13 mouse cellular contexts compared by ENCODE assay signal in the genomic region with DNA sequence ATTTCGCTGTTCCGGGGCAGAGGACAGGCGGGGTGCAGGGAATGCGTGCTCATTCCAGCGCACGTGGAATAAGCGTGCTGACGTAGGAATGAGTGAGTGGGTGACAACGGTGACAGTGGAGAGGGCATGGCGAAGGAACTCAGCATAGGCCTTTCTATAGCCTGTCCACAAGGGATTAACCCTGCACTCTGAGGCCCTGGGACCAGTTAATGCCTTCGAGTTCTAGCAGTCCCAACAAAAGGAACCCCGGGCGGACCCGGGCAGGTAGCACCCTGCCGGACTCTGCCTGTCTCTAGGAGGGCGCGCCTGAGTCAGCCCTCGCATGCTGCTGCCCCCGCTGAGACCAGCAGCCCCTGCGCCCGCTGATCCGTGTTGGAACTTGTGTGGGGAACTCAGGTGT. TPM values are rescaled to one million over a fixed set of nuclear protein-coding genes. Genes with fewer than 3 reads are reported as not detected.
DNase-seq lines count a peak whose midpoint lies in the region; ATAC-seq and TF ChIP-seq lines count a peak whose summit lies in the region.
"Had no signal": no experiment of that assay in that cellular context is flagged by ENCODE, and none has a peak within 500 bp of the region (broad histone marks: within the 10 kb centered on the region; RNA-seq: fewer than 3 reads in every experiment).

No protein-coding gene starts in this region.

- TF ChIP-seq CTCF in heart, postnatal 0 days (IDR thresholded peaks at IDR 0.05; ENCODE audit: low read depth): no peak
- no peak for TF ChIP-seq CTCF in midbrain, postnatal 0 days (IDR thresholded peaks at IDR 0.05)

- H3K36me3 ChIP-seq in heart, postnatal 0 days (replicated peaks; ENCODE audit: control insufficient read depth, insufficient read depth, low read length): no peaks in the 10 kb centered on the region
- H3K36me3 ChIP-seq in midbrain, embryonic 11.5 days (ENCODE audit: control insufficient read depth, insufficient read depth, low read length): no peaks in the 10 kb centered on the region
- no peaks in the 10 kb centered on the region for H3K36me3 ChIP-seq in midbrain, postnatal 0 days (ENCODE audit: insufficient read depth, low read length)

- TF ChIP-seq EP300 in heart, postnatal 0 days (IDR thresholded peaks at IDR 0.05; ENCODE audit: low read depth): no peak

- no peak overlapping the region for H3K4me3 ChIP-seq in heart, postnatal 0 days (ENCODE audit: low read depth, low read length)
- no peak overlapping the region for H3K4me3 ChIP-seq in midbrain, embryonic 11.5 days (ENCODE audit: low read depth, low read length)
- H3K4me3 ChIP-seq in midbrain, postnatal 0 days (ENCODE audit: low read depth, low read length): no peak overlapping the region
- H3K4me3 ChIP-seq: layer of hippocampus, adult 2 months had no signal

- H3K9me3 ChIP-seq in heart, postnatal 0 days (replicated peaks; ENCODE audit: control insufficient read depth, low read length): 0 out of 2 replicates have a peak, but pooled peaks cover 4% of the 10 kb centered on the region
- H3K9me3 ChIP-seq in midbrain, embryonic 11.5 days (ENCODE audit: control insufficient read depth, low read length): no peaks in the 10 kb centered on the region; the same call in 1 of the 2 replicates
- no peaks in the 10 kb centered on the region for H3K9me3 ChIP-seq in midbrain, postnatal 0 days (ENCODE audit: low read length)

- peaks cover 15% of the 10 kb centered on the region for H3K4me1 ChIP-seq in heart, postnatal 0 days (ENCODE audit: control insufficient read depth, insufficient read depth)
- H3K4me1 ChIP-seq in midbrain, embryonic 11.5 days (ENCODE audit: control insufficient read depth, insufficient read depth, low read length): no peaks in the 10 kb centered on the region
- no peaks in the 10 kb centered on the region for H3K4me1 ChIP-seq in midbrain, postnatal 0 days (ENCODE audit: insufficient read depth, low read length)

- H3K27ac ChIP-seq in heart, postnatal 0 days (ENCODE audit: low read depth): no peak overlapping the region
- H3K27ac ChIP-seq in midbrain, embryonic 11.5 days (ENCODE audit: low read depth, low read length): no peak overlapping the region
- no peak overlapping the region for H3K27ac ChIP-seq in midbrain, postnatal 0 days (ENCODE audit: low read depth, low read length)
- H3K27ac ChIP-seq: macrophage had no signal

- H3K4me2 ChIP-seq in heart, postnatal 0 days (ENCODE audit: low read depth, low read length): peak overlapping the region; percentile 32; the same call in 1 of the 2 replicates
- no peak overlapping the region for H3K4me2 ChIP-seq in midbrain, embryonic 11.5 days
- H3K4me2 ChIP-seq in midbrain, postnatal 0 days (ENCODE audit: low read depth, low read length, poor library complexity, severe bottlenecking): no peak overlapping the region

- peaks cover 13% of the 10 kb centered on the region; the same call in 1 of the 2 replicates for H3K27me3 ChIP-seq in heart, postnatal 0 days (ENCODE audit: control insufficient read depth, insufficient read depth, low read length)
- peaks cover 24% of the 10 kb centered on the region for H3K27me3 ChIP-seq in midbrain, embryonic 11.5 days (ENCODE audit: control insufficient read depth, insufficient read depth, low read length)
- peaks cover 3% of the 10 kb centered on the region; the same call in 1 of the 2 replicates for H3K27me3 ChIP-seq in midbrain, postnatal 0 days (ENCODE audit: insufficient read depth, low read length)

- no peak for ATAC-seq in heart, postnatal 0 days (ENCODE audit: insufficient read depth, low read depth)
- ATAC-seq in midbrain, embryonic 11.5 days (ENCODE audit: low FRiP score): no peak
- ATAC-seq in midbrain, postnatal 0 days (ENCODE audit: low FRiP score): no peak

- 48% methylated on average over 22 of the region's 22 CpGs for WGBS in heart, postnatal 0 days
- WGBS in midbrain, embryonic 11.5 days: 37% methylated on average over 22 of the region's 22 CpGs
- 50% methylated on average over 22 of the region's 22 CpGs for WGBS in midbrain, postnatal 0 days

- H3K9ac ChIP-seq in heart, postnatal 0 days (replicated peaks; ENCODE audit: low read depth, low read length): no peak overlapping the region
- no peak overlapping the region for H3K9ac ChIP-seq in midbrain, embryonic 11.5 days (ENCODE audit: low read length)
- H3K9ac ChIP-seq in midbrain, postnatal 0 days (replicated peaks; ENCODE audit: low read length, poor library complexity, severe bottlenecking): no peak overlapping the region

- DNase-seq in heart, postnatal 0 days (ENCODE audit: low spot score): no peak
- DNase-seq in heart, adult 11 months: no peak
- peak; percentile 67 for DNase-seq in midbrain, embryonic 11.5 days (ENCODE audit: low spot score, missing footprints)
- no peak for DNase-seq in midbrain, postnatal 0 days (ENCODE audit: low spot score)
- peak; percentile 32 for DNase-seq in kidney, postnatal 14 days
- DNase-seq in urinary bladder, postnatal 25 days (ENCODE audit: low spot score): peak; percentile 61
- no peak for DNase-seq in embryo, embryonic 10.5 days (ENCODE audit: low spot score)
- DNase-seq: cerebellum, adult 8-10 months; gastrocnemius, postnatal 36 days; right cerebral cortex, postnatal 14 days; thymus, adult 2 months had no signal

RNA-seq across cellular contexts. Expression of gene Wnt7b, which starts 32.8 kb away (rescaled TPM):
- 0.81 and 2.6 TPM in 2 replicates for total RNA-seq in heart, postnatal 0 days (2014; rRNA removed; ENCODE audit: low replicate concordance)
- polyA plus RNA-seq in heart, postnatal 0 days (2015; fragmentation: Nextera tagmentation; extraction: Ambion mirVana): 0.10 and 0.37 TPM in 2 replicates
- 38.5 and 44.3 TPM in 2 replicates for polyA plus RNA-seq in midbrain, embryonic 11.5 days (2014; fragmentation: Nextera tagmentation; extraction: Ambion mirVana)
- total RNA-seq in midbrain, postnatal 0 days (2014; rRNA removed): 26.3 and 34.3 TPM in 2 replicates
- 19.0 and 19.5 TPM in 2 replicates for polyA plus RNA-seq in midbrain, postnatal 0 days (2015; fragmentation: Nextera tagmentation; extraction: Ambion mirVana)
- total RNA-seq: gastrocnemius, postnatal 36 days had no signal
- polyA plus RNA-seq: macrophage had no signal

Comparison
In these comparisons a context has a peak if more than half of its experiments do, and no peak if none do; other contexts are left out.
1. DNase-seq: peak in midbrain, embryonic 11.5 days (single experiment), kidney, postnatal 14 days (single experiment) and urinary bladder, postnatal 25 days (single experiment); none in heart, postnatal 0 days (single experiment), heart, adult 11 months (single experiment), midbrain, postnatal 0 days (single experiment) and embryo, embryonic 10.5 days (single experiment).
2. RNA of gene Wnt7b, which starts 32.8 kb away (polyA plus RNA-seq): 38.5 to 44.3 TPM in midbrain, embryonic 11.5 days and 19.0 to 19.5 TPM in midbrain, postnatal 0 days; 0.10 to 0.37 TPM in heart, postnatal 0 days; every median in the first group is over 10 times any median in the second.